Mouse (Mus musculus): Measurements from ENCODE around the gene Tmem161a.
"Not testable (repeated sequence)": the region's sequence is repeated elsewhere in the genome, so short reads cannot be mapped to it uniquely, and the experiment has no call there.

Gene Tmem161a

DNA sequence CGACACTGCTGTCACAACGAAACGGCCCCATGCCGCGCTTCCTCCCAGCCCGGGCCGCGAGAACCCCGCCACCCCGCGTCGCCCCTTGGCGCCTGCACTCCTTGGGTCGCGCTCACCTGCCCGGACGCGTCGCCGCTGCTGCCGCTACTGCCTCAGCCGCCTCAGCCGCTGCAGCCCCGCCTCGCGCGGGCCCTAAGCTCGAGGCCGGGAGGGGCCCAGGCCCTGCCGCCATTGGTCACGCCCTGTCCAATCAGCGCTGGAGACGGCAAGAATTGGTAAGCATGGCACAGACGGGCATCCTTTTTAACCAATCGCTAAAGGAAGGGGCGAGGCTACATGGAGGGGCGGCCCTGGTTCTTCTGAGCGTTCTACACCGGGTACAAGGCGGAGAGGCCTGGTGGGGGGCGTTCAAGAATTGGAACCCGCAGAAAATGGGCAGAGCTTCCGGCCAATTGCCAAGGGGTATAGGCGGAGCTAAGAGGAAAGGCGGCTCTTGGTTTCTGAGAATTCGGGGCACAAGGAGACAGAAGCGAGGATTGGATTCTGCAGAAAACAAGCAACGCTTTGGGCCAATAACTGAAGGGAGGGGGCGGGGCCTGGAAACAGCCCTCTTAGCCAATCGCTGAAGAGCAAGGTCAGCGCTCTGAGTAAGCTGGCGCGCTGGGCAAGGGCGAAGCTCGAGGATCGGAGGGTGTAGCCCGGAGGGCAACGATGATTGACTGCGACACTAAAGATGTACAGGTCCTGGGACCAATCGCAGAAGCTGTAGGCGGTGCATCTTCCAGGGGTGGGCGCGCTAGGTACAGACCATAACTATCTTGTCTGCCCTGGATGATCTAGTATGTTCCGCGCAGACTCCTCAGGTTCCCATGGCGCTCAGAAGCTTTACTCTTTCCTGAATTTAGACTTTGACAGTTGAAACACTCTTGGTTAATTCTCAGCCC is 40.2 kb downstream of the Tmem161a start, which contains the start of gene Slc25a42:
Slc25a42 (minus strand) TSS at position 194 of the 944 bp plus-strand sequence.
- DNase-seq = peak; percentile 99

DNA sequence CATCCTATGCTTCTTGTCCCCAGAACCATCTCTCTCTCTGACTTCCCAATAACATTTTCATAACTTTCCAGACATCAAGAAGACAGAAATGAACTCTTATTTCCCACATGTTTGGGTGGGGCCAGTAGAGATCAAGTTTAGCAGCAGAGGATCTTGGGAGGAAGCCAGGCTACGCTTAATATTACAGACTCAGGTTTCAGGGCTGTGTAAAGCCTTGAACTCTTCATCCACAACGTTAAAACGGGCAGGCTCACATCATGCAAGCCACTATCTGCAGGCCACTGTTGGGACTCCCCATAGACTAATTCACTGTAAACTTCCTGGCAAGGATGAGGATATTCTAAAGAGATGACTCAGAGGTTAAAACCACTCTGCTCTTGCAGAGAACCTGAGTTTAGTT is 42.3 kb downstream of the Tmem161a start:
- no peak for DNase-seq

DNA sequence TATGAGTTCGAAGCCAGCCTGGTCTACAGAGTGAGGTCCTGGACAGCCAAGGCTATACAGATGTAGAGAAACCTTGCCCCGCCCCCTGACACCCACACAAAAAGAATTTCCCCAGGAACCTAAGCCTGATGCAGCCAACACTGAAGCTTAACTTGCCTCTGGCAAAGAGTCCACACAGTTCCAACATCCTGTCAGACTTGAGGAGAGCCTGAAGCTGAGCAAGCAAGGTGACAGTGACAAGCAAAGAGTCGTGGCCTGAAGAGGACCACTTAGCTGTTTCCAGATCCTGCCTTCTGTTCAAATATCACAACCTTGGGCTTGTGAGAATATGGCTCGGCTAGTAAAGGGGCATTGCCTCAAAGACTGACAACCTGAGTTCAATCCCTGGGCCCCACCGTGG is 42.9 kb downstream of the Tmem161a start:
- DNase-seq = no peak

DNA sequence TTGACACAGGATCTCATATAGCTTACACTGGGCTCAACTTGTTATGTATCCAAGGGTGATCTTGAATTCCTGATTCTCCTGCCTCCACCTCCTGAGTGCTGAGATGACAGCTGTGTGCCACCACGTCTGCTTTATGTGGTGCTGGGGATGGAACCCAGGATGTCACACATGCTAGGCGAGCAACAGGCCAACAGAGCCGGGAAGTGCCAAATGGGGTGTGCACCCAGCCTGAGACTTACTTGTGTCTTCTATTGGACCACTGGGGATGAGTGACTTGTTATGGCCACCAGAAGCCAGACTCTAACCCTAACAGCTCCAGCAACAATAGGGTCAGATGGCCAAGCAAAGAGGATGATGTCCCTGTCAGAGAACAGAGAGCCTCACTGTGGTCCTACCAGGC is 44.0 kb downstream of the Tmem161a start:
- DNase-seq = not testable (repeated sequence)

DNA sequence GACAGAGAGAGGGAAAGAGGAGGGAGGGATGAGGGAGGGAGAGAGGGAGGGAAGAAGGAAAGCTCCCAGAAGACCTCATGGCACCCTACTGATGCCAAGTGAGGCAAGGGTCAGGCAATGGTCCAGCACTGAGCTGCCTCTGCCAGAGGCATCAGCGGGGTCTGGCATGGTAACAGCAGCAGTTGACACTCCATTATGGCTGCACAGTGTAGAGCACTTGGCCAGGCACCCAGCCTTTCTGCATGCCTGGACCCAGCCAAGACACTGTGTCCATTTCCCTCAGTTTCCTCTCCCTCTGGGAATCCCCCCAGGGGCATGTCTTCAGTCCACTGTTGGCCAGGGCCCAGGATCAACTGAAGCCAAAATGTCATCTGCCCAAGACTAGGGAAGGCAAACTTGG is 44.4 kb downstream of the Tmem161a start:
- no peak for DNase-seq

DNA sequence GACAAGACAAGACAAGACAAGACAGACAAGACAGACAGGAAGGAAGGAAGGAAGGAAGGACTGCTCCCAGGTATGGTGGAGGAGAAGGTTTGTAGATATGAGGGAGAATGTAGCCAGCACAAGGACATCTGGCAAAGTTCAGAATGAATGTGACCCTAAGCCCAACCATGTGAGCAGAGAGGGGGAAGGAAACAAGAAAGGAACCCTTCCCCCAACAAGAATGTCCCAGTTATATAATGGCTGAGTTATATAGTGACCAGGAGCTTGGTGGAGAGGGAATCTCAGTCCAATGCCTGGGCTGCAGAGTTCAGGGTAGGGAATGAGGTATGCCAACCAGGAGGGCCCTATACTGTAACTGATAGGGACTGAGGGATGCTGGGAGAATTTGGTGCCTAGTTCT is 45.3 kb downstream of the Tmem161a start:
- no peak for DNase-seq

DNA sequence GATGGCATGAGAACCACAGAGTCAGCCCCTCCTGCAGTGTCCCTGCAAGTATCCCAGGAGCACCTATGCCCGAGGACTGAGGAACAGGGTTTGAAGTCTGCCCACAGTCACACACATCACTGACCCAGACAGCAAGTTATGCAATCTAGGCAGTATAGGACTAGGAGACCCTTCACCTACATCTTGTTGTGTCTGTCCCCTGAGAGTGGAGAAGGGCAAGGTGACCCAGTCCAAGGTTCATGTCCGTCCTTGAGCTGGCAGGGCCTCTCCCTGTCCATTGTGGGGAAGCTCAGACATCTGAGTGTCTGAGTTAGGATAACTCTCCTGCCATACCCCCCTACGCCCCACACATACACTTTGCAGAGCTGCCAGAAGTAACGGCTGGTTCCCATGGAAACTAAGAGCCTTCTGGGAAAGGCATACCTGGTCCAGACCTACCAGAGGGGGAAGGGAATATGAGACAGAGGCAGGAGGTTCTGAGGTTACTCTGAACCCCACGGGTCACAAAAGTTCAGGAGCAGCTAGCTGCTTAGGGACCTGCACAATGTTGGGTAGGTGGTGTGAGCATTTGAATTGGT is 47.0 kb downstream of the Tmem161a start:
- DNase-seq = no peak

DNA sequence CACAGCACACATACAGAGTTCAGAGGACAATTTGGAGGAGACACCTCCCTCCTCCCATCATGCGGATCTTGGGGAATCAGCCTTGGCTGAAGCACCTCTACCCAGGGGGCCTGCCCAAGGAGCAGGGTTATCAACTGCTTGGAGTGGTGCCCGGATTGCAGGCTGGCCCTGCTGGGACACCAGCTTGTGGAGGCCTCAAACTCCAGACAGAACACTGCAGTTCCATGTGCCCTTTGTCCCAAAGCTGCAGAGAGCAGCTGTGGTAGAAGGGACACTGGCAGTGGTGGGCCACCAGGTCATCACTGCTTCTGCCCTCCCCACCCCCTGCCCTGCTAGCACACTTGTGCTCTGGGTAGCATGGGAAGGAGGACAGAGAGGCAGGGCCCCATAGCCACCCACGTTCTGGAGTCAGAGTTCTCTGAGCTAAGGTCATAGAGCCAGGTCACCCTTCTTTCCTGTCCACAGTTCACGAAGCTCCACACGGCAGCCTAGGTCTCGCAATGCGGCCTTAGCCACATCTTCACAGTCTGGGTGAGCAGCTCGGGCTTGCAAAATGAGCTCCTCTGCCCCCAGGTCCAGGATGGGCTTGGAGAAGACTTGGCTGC is 48.2 kb downstream of the Tmem161a start:
- no peak for DNase-seq

DNA sequence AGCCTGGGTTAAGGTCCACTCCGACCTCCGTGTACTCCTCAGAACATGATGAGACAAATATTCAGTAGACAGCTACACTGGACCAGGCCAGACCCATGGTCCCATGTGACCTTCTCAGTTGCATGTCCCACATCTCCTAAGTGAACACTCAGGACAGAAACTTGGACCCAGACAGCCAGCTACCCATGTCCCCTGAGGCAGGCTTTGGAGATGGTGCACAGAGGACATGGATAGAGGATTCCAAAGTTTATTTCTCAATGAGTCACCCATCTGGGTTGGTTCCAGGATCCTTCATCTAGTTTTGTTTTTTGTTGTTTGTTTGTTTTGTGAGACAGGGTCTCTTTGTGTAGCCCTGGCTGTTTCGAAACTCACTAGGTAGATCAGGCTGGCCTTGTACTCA is 48.8 kb downstream of the Tmem161a start:
- no peak for DNase-seq

DNA sequence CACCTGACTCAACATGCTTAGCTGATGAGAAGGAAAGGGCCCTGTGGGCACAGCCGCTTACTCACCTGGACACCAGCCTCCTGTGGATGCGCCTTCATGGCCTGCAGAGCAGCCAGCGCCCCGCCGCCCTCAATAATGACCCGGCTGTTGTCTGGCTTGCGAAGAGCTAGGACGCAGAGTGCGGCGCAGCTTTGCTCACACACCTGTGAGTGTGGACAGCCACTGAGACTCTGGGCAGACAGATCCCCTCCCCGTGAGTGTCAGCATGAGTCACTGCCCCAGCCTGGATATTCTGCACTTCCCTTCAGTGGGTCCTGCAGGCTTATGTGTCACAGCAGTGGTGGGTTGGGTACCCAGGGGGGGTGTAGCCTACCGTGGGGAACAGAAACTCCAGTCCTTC is 49.9 kb downstream of the Tmem161a start:
- no peak for DNase-seq

DNA sequence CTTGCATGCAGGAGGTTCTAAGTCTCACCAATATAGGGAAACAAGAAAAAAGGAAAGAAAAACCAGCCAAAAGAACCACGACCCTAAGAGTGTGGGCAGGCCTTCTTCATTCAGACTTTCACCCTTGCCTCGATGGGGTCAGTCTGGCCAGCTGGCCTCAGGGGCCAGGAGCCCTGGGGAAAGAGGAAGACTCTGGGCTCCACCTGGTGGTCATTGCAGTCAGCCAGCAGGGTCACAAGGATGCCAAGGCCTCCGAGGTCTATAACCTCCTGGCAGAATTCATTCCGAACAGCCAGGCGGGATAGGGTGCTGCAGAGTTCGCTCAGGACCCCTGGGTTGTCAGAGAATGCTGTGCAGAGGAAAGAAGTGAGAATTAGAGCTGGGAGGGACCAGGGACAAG is 51.2 kb downstream of the Tmem161a start:
- DNase-seq = peak; percentile 52

DNA sequence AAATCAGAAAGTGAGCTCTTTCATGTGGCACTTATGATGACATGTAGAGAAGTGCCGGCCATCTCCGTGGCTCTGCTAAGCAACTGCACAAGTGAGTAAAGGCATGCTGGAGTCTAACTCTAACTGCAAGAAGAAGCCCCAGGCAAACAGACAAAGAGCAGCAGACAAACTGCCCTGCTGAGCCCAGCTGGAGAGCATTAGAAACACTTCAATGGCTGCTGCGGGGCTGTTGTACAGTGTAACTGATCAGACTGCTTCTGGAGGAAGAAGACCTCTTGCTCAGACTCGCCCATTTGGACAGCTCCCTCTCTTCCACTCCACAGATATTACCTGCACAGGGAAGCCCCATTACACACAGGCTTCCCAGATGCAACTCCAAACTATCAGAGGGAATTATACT is 55.8 kb downstream of the Tmem161a start:
- no peak for DNase-seq

DNA sequence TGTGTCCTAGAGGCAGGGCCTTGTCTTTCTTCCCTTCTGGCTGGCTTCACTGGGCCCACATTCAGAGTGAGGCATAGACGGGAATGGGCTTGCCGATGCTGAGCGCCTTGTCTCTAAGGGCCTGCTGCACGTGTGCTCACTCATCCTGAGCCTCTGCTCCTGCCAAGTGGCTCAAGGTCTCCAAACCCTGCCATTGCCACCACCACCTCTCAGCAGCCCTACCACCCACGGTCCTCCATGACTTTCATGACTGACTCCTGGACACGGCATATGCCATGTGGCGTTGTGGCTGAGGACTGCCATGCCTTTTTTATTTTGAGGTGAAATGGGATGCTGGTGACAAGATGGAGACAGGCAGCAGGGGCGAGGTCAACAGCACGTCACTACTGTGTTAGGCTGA is 58.7 kb downstream of the Tmem161a start:
- DNase-seq = no peak

All from embryo, embryonic 11 days (tissue).